Mouse (Mus musculus): ENCODE data around the gene Tnp1.

- TF ChIP-seq CTCF (IDR thresholded peaks at IDR 0.05; ENCODE audit: control insufficient read depth, insufficient read depth, insufficient read length) (no peak), MYOD1 (IDR thresholded peaks at IDR 0.05; ENCODE audit: control insufficient read depth, insufficient read length, low read depth) (no peak), MYOG (IDR thresholded peaks at IDR 0.05; ENCODE audit: control insufficient read depth, extremely low read depth, insufficient read length) (no peak), USF1 (IDR thresholded peaks at IDR 0.05; ENCODE audit: low read depth) (no peak), MAX (IDR thresholded peaks at IDR 0.05) (no peak)
Measured at GRCm38 (mm10) chr1:73038532-73038931, 22.8 kb upstream of the Tnp1 start.

Measured in C2C12 (cell line).